Mouse (Mus musculus) kidney, adult 2 months (tissue): ENCODE results near the gene Ep400. TPM values are rescaled to one million over a fixed set of nuclear protein-coding genes. Genes with fewer than 3 reads are reported as not detected.
"Not testable (repeated sequence)": the region's sequence is repeated elsewhere in the genome, so short reads cannot be mapped to it uniquely, and the experiment has no call there.

Experiments used
- DNase-seq: peaks from one replicate; pipeline ENCODE4 v3.0.0; 2021
- H3K27ac ChIP-seq: fragments of 200-500 bp; 2 replicates; pipeline ENCODE4 v1.5.1; 2012; ENCODE audit warnings: low read depth, low read length, control low read depth, inconsistent platforms; ENCODE audit not compliant: insufficient read depth
- H3K27me3 ChIP-seq: fragments of 200-500 bp; replicated peaks from 2 replicates; pipeline ENCODE4 v1.6.1; 2012; ENCODE audit warnings: mild to moderate bottlenecking, moderate library complexity, low read length, inconsistent platforms; ENCODE audit not compliant: control insufficient read depth, insufficient read depth
- H3K36me3 ChIP-seq: fragments of 200-500 bp; 2 replicates; pipeline ENCODE4 v1.6.1; 2012; ENCODE audit warnings: mild to moderate bottlenecking, moderate library complexity, low read length, inconsistent platforms; ENCODE audit not compliant: control insufficient read depth, insufficient read depth
- H3K4me1 ChIP-seq: fragments of 200-500 bp; 2 replicates; pipeline ENCODE4 v1.6.1; 2011; ENCODE audit warnings: low read length; ENCODE audit not compliant: control insufficient read depth, insufficient read depth
- H3K4me3 ChIP-seq: fragments of 200-500 bp; 2 replicates; pipeline ENCODE4 v1.5.1; 2011; ENCODE audit warnings: mild to moderate bottlenecking, low read depth, low read length, control low read depth; ENCODE audit not compliant: insufficient read depth
- CTCF ChIP-seq: fragments of 200-500 bp; conservative IDR thresholded peaks from 2 replicates; pipeline ENCODE4 v1.5.1; 2011; ENCODE audit warnings: low read depth, mild to moderate bottlenecking, control low read depth, low read length, moderate library complexity, mixed read lengths; ENCODE audit not compliant: insufficient read depth, insufficient read length
- POLR2A ChIP-seq: fragments of 200-500 bp; IDR thresholded peaks from one replicate; pipeline ENCODE4 v1.6.1; 2011; ENCODE audit warnings: low read depth, low read length, control low read depth
- WGBS: fragments of 180-500 bp; shearing (Covaris S2); methylation state at CpG from one replicate; pipeline ENCODE4 v1.1.7; 2018; 5-methylcytosine and 5-hydroxymethylcytosine counted together
- polyA plus RNA-seq: library from polyadenylated mRNA; depleted of rRNA; stranded (reverse); fragments of >200 nt; gene quantifications from 2 replicates; pipeline ENCODE4 v1.2.3, GENCODE M21; 2012

Ep400 gene
- polyA plus RNA-seq, 1 experiment, result 28.2 TPM

- 84% methylated on average over 12 of the region's 12 CpGs for WGBS
- Histone ChIP-seq H3K36me3 (no peaks in the 10 kb centered on the region), H3K4me3 (no peak overlapping the region), H3K27me3 (no peaks in the 10 kb centered on the region), H3K27ac (no peak overlapping the region), H3K4me1 (peaks cover 3% of the 10 kb centered on the region; the same call in 1 of the 2 replicates)
- no peak for DNase-seq
- no peak for TF ChIP-seq POLR2A
- TF ChIP-seq CTCF, result no peak
These were observed 7.7 kb upstream of the Ep400 start for GRCm38 (mm10) chr5:110778263-110778662.

- H3K27ac ChIP-seq, result no peak overlapping the region
- DNase-seq, result no peak
- peaks cover 3% of the 10 kb centered on the region; the same call in 1 of the 2 replicates for H3K4me1 ChIP-seq
- no peak overlapping the region for H3K4me3 ChIP-seq
- WGBS, result 90% methylated on average over 2 of the region's 2 CpGs
- no peaks in the 10 kb centered on the region for H3K27me3 ChIP-seq
- no peaks in the 10 kb centered on the region for H3K36me3 ChIP-seq
- TF ChIP-seq CTCF (no peak), POLR2A (no peak)
These were observed 5.6 kb upstream of the Ep400 start for GRCm38 (mm10) chr5:110776141-110776540.

GRCm38 (mm10) chr5:110774511-110774910, 4.0 kb upstream of the Ep400 start:
- no peak overlapping the region for H3K4me3 ChIP-seq
- DNase-seq, result peak; percentile 41
- H3K27me3 ChIP-seq, result no peaks in the 10 kb centered on the region
- H3K36me3 ChIP-seq, result no peaks in the 10 kb centered on the region
- TF ChIP-seq POLR2A (no peak), CTCF (no peak)
- 88% methylated on average over 11 of the region's 11 CpGs for WGBS
- H3K27ac ChIP-seq, result no peak overlapping the region
- peaks cover under 1% of the 10 kb centered on the region; the same call in 1 of the 2 replicates for H3K4me1 ChIP-seq

GRCm38 (mm10) chr5:110772945-110773344, 2.4 kb upstream of the Ep400 start:
- WGBS, result 87% methylated on average over 10 of the region's 10 CpGs
- H3K4me3 ChIP-seq, H3K4me1 ChIP-seq, DNase-seq, H3K27ac ChIP-seq, H3K27me3 ChIP-seq, H3K36me3 ChIP-seq: not testable (repeated sequence)

- DNase-seq, result no peak
- WGBS, result under 1% methylated on average over 58 of the region's 58 CpGs
- Histone ChIP-seq H3K4me3 (peak overlapping the region; percentile 74), H3K4me1 (peaks cover 8% of the 10 kb centered on the region; the same call in 1 of the 2 replicates), H3K36me3 (no peaks in the 10 kb centered on the region), H3K27me3 (no peaks in the 10 kb centered on the region), H3K27ac (peak overlapping the region; percentile 63)
- TF ChIP-seq POLR2A (no peak), CTCF (no peak)
These were observed 479 bp downstream of the Ep400 start for GRCm38 (mm10) chr5:110770031-110770445.

GRCm38 (mm10) chr5:110769272-110769671, 1.2 kb downstream of the Ep400 start:
- no peaks in the 10 kb centered on the region for H3K36me3 ChIP-seq
- H3K27ac ChIP-seq, result no peak overlapping the region
- TF ChIP-seq CTCF (no peak), POLR2A (no peak)
- peak overlapping the region; percentile 74; the same call in 1 of the 2 replicates for H3K4me3 ChIP-seq
- no peaks in the 10 kb centered on the region for H3K27me3 ChIP-seq
- peaks cover 8% of the 10 kb centered on the region; the same call in 1 of the 2 replicates for H3K4me1 ChIP-seq
- DNase-seq, result no peak
- WGBS, result 43% methylated on average over 4 of the region's 4 CpGs

GRCm38 (mm10) chr5:110763890-110764289, 6.6 kb downstream of the Ep400 start:
- 90% methylated on average over 8 of the region's 8 CpGs for WGBS
- H3K4me1 ChIP-seq, result peaks cover 3% of the 10 kb centered on the region; the same call in 1 of the 2 replicates
- H3K36me3 ChIP-seq, result no peaks in the 10 kb centered on the region
- no peak for TF ChIP-seq POLR2A
- TF ChIP-seq CTCF, result no peak
- H3K27ac ChIP-seq, result no peak overlapping the region
- H3K4me3 ChIP-seq, result no peak overlapping the region
- H3K27me3 ChIP-seq, result no peaks in the 10 kb centered on the region
- DNase-seq, result no peak
